Mouse (Mus musculus): ENCODE data around the gene 2210017I01Rik. TPM values are rescaled to one million over a fixed set of nuclear protein-coding genes. Genes with fewer than 3 reads are reported as not detected.

2210017I01Rik gene
- polyA plus RNA-seq (2012; rRNA removed; ENCODE audit: low replicate concordance), result not detected in 2 replicates

DNA sequence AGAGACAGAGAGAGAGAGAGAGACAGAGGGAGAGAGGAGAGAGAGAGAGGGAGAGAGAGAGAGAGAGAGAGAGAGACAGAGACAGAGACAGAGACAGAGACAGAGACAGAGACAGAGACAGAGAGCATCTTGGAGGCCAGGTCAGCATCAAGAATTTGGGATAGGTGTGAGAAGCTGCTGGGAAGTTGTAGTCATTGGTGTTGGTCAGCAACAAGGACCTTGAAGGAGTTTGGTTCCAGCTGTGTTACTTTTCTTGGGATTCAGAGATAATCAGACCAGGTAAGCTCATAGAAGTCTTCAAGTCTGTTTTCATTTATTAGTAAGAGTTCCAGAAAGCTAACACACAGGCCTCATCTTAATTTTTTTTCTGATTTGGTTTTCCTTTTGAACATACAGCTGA, at the start of gene 2210017I01Rik:
TSS of gene 2210017I01Rik (minus strand) at position 101 of the 400 bp plus-strand sequence.

DNA sequence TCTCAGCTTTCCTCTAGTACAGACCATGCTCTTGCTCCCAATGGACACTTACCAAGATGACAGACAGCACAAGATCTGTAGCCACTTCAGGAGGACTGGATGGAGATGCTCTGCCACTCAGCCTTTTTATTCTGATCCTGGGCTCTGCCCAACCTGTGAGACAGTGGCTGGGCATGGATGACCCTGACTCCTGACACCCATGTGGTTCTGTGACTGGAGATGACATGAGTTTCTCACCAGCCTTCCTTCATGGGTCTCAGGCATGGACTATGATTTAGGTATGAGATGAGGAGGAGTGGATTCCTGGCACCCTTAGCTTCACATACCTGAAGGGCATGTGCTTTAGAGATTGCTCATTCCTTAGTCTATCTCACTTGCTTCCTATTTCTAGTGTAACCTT, 49.5 kb upstream of the 2210017I01Rik start, which contains the start of gene Lce1b:
TSS of gene Lce1b (minus strand) at position 101 of the 400 bp plus-strand sequence.

DNA sequence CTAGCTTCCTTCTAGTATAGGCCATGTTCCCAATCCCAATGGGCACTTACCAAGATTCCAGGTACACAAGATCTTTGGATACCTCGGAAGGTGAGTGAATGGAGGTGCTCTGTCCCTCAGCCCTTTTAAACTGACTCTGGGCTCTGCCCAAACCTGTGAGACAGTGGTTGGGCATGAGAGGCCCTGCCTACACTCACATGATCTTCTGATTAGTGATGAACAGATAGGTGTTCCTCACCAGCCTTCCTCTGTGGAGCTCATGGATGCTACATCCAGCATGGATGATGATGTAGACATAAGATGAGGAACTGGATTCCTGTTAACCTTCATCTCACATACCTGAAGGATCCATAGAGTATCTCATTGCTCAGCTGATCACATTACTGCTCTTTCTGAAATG, 40.9 kb upstream of the 2210017I01Rik start, which contains the start of gene Lce1a1:
TSS of gene Lce1a1 (minus strand) at position 101 of the 400 bp plus-strand sequence.

DNA sequence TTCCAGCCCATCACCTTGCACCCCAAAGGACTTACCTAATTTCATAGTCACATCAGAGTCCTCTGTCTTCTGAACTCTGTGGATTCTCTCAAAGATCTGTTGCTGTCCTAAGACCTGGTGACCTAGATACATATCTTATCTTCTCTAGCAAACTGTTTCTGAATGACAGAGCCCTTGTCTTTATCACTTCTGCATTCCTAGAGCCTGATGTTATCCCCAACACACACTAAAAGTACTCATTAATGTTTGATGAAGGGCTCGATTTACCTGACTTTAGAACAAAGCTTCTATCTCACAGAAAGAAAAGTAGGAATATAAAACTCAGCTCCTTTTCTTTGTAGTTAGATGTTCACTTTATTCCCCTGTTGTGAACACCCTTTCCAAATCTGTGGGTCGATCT, 14.3 kb upstream of the 2210017I01Rik start, which contains the start of gene Lce6a:
TSS of gene Lce6a (minus strand) at position 101 of the 400 bp plus-strand sequence.

DNA sequence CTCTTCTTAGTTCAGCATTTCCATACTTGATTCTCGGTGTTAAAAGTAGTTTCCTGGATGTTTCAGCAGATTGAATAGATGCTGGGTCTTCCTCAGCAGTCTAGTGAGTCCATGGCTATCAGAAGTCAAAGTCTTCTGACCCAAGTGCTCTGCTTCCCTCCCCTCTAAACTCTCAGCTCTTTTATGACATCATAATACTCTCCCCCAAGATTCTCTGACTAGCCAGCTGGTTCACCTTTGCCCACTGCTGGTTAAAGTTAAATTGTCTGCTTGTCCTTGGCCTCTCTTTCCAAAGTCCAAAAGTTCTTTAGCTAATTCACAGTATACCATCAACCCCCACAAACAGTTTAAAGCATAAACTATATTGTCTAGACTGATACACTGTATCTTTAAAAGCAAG, 18.4 kb downstream of the 2210017I01Rik start, which contains the start of gene Smcp:
TSS of gene Smcp (minus strand) at position 140 of the 400 bp plus-strand sequence.

GRCm38 (mm10) chr3:92573449-92574041, 33.7 kb downstream of the 2210017I01Rik start, which contains the start of gene Ivl:
Gene Ivl, minus strand, starts transcription at chr3:92573735.

Other genes starting within 250 kb of the 2210017I01Rik start
- not detected in 2 replicates for gene Sprr2f, start 242.3 kb downstream of the 2210017I01Rik start, polyA plus RNA-seq (2012; rRNA removed; ENCODE audit: low replicate concordance)
- gene Sprr2h, start 221.8 kb downstream of the 2210017I01Rik start, polyA plus RNA-seq (2012; rRNA removed; ENCODE audit: low replicate concordance), result not detected in 2 replicates
- gene Sprr2i, start 199.5 kb downstream of the 2210017I01Rik start, polyA plus RNA-seq (2012; rRNA removed; ENCODE audit: low replicate concordance), result not detected in 2 replicates
- not detected in 2 replicates for gene Sprr2j-ps, start 189.4 kb downstream of the 2210017I01Rik start, polyA plus RNA-seq (2012; rRNA removed; ENCODE audit: low replicate concordance)
- 10.1 and 10.8 TPM in 2 replicates for gene Gm9774, start 178.1 kb downstream of the 2210017I01Rik start, polyA plus RNA-seq (2012; rRNA removed; ENCODE audit: low replicate concordance)
- gene Sprr2k, start 174.9 kb downstream of the 2210017I01Rik start, polyA plus RNA-seq (2012; rRNA removed; ENCODE audit: low replicate concordance), result not detected in 2 replicates
- gene Sprr1b, start 168.7 kb downstream of the 2210017I01Rik start, polyA plus RNA-seq (2012; rRNA removed; ENCODE audit: low replicate concordance), result not detected in 2 replicates
- 0.33 TPM in 1 of 2 replicates, not detected in the other for gene Sprr3, start 148.8 kb downstream of the 2210017I01Rik start, polyA plus RNA-seq (2012; rRNA removed; ENCODE audit: low replicate concordance)
- gene Sprr1a, start 121.6 kb downstream of the 2210017I01Rik start, polyA plus RNA-seq (2012; rRNA removed; ENCODE audit: low replicate concordance), result 12.2 and 29.6 TPM in 2 replicates
- gene Sprr4, start 107.0 kb downstream of the 2210017I01Rik start, polyA plus RNA-seq (2012; rRNA removed; ENCODE audit: low replicate concordance), result not detected in 2 replicates
- gene 2310046K23Rik, start 73.0 kb downstream of the 2210017I01Rik start, polyA plus RNA-seq (2012; rRNA removed; ENCODE audit: low replicate concordance), result not detected in 2 replicates
- not detected in 2 replicates for gene Ivl, start 33.8 kb downstream of the 2210017I01Rik start, polyA plus RNA-seq (2012; rRNA removed; ENCODE audit: low replicate concordance)
- gene Smcp, start 18.5 kb downstream of the 2210017I01Rik start, polyA plus RNA-seq (2012; rRNA removed; ENCODE audit: low replicate concordance), result 0.26 TPM in 1 of 2 replicates, not detected in the other
- not detected in 2 replicates for gene Lce6a, start 14.2 kb upstream of the 2210017I01Rik start, polyA plus RNA-seq (2012; rRNA removed; ENCODE audit: low replicate concordance)
- not detected in 2 replicates for gene Lce1a1, start 40.8 kb upstream of the 2210017I01Rik start, polyA plus RNA-seq (2012; rRNA removed; ENCODE audit: low replicate concordance)
- gene Lce1b, start 49.4 kb upstream of the 2210017I01Rik start, polyA plus RNA-seq (2012; rRNA removed; ENCODE audit: low replicate concordance), result 0.19 TPM in 1 of 2 replicates, not detected in the other
- not detected in 2 replicates for gene Lce1a2, start 62.8 kb upstream of the 2210017I01Rik start, polyA plus RNA-seq (2012; rRNA removed; ENCODE audit: low replicate concordance)
- 0.27 TPM in 1 of 2 replicates, not detected in the other for gene Lce1c, start 71.8 kb upstream of the 2210017I01Rik start, polyA plus RNA-seq (2012; rRNA removed; ENCODE audit: low replicate concordance)
- gene Lce1d, start 79.7 kb upstream of the 2210017I01Rik start, polyA plus RNA-seq (2012; rRNA removed; ENCODE audit: low replicate concordance), result not detected in 2 replicates
- gene Lce1e, start 101.6 kb upstream of the 2210017I01Rik start, polyA plus RNA-seq (2012; rRNA removed; ENCODE audit: low replicate concordance), result not detected in 2 replicates
- gene Lce1f, start 112.9 kb upstream of the 2210017I01Rik start, polyA plus RNA-seq (2012; rRNA removed; ENCODE audit: low replicate concordance), result 0.21 TPM in 1 of 2 replicates, not detected in the other
- not detected in 2 replicates for gene Gm38119, start 131.6 kb upstream of the 2210017I01Rik start, polyA plus RNA-seq (2012; rRNA removed; ENCODE audit: low replicate concordance)
- gene Lce1g, start 144.8 kb upstream of the 2210017I01Rik start, polyA plus RNA-seq (2012; rRNA removed; ENCODE audit: low replicate concordance), result not detected in 2 replicates
- gene Lce1h, start 157.6 kb upstream of the 2210017I01Rik start, polyA plus RNA-seq (2012; rRNA removed; ENCODE audit: low replicate concordance), result not detected in 2 replicates
- not detected in 2 replicates for gene Lce1i, start 171.4 kb upstream of the 2210017I01Rik start, polyA plus RNA-seq (2012; rRNA removed; ENCODE audit: low replicate concordance)
- not detected in 2 replicates for gene Lce1j, start 183.0 kb upstream of the 2210017I01Rik start, polyA plus RNA-seq (2012; rRNA removed; ENCODE audit: low replicate concordance)
- gene Lce1k, start 200.4 kb upstream of the 2210017I01Rik start, polyA plus RNA-seq (2012; rRNA removed; ENCODE audit: low replicate concordance), result not detected in 2 replicates
- gene Kprp, start 219.8 kb upstream of the 2210017I01Rik start, polyA plus RNA-seq (2012; rRNA removed; ENCODE audit: low replicate concordance), result not detected in 2 replicates
- not detected in 2 replicates for gene Lce1l, start 243.8 kb upstream of the 2210017I01Rik start, polyA plus RNA-seq (2012; rRNA removed; ENCODE audit: low replicate concordance)

Data from duodenum, adult 2 months (tissue).